Mouse (Mus musculus) liver, adult 2 months (tissue): ENCODE results near the gene Adh1. TPM values are rescaled to one million over a fixed set of nuclear protein-coding genes. Genes with fewer than 3 reads are reported as not detected.

Source experiments
- DNase-seq: peaks from one replicate; pipeline ENCODE4 v3.0.0-alpha.2; 2011; ENCODE audit warnings: low read depth, low spot score; ENCODE audit errors: extremely low read depth
- H3K27ac ChIP-seq: fragments of 200-500 bp; replicated peaks from 2 replicates; pipeline ENCODE4 v1.5.1; 2012; ENCODE audit warnings: low read depth, mild to moderate bottlenecking, control low read depth, inconsistent platforms, low read length; ENCODE audit not compliant: insufficient read depth
- H3K27me3 ChIP-seq: fragments of 200-500 bp; 2 replicates; pipeline ENCODE4 v1.6.1; 2012; ENCODE audit warnings: mild to moderate bottlenecking, moderate library complexity, low read length, inconsistent platforms; ENCODE audit not compliant: control insufficient read depth, insufficient read depth
- H3K36me3 ChIP-seq: fragments of 200-500 bp; 2 replicates; pipeline ENCODE4 v1.6.1; 2012; ENCODE audit warnings: low read length, inconsistent platforms; ENCODE audit not compliant: control insufficient read depth, insufficient read depth
- H3K4me1 ChIP-seq: fragments of 200-500 bp; 2 replicates; pipeline ENCODE4 v1.6.1; 2011; ENCODE audit warnings: low read length; ENCODE audit not compliant: control insufficient read depth, insufficient read depth
- H3K4me3 ChIP-seq: fragments of 200-500 bp; 2 replicates; pipeline ENCODE4 v1.5.1; 2011; ENCODE audit warnings: low read depth, mild to moderate bottlenecking, control low read depth, low read length, moderate library complexity; ENCODE audit not compliant: insufficient read depth
- H3K79me2 ChIP-seq: fragments of 200-500 bp; 2 replicates; pipeline ENCODE4 v1.6.1; 2012; ENCODE audit warnings: inconsistent platforms, mild to moderate bottlenecking, low read length, moderate library complexity; ENCODE audit not compliant: control insufficient read depth, insufficient read depth
- H3K9ac ChIP-seq: fragments of 200-500 bp; 2 replicates; pipeline ENCODE4 v1.6.1; 2012; ENCODE audit warnings: low read depth, mild to moderate bottlenecking, control low read depth, inconsistent platforms, low read length
- CTCF ChIP-seq: fragments of 200-500 bp; IDR thresholded peaks from 2 replicates; pipeline ENCODE4 v1.5.1; 2011; ENCODE audit warnings: low read depth, low read length, control low read depth
- POLR2A ChIP-seq: fragments of 200-500 bp; IDR thresholded peaks from 2 replicates; pipeline ENCODE4 v1.6.1; 2011; ENCODE audit warnings: low read length, control low read depth; ENCODE audit not compliant: insufficient read depth; ENCODE audit errors: extremely low read depth
- WGBS: fragments of 180-500 bp; shearing (Covaris S2); methylation state at CpG from one replicate; pipeline ENCODE4 v1.1.7; 2018; 5-methylcytosine and 5-hydroxymethylcytosine counted together
- polyA plus RNA-seq: library from polyadenylated mRNA; depleted of rRNA; stranded (reverse); fragments of >200 nt; gene quantifications from 2 replicates; pipeline ENCODE4 v1.2.3, GENCODE M21; 2012; rRNA removed
- total RNA-seq: library from RNA; depleted of rRNA; stranded (reverse); fragments of >200 nt; gene quantifications from 2 replicates; pipeline ENCODE4 v1.2.3, GENCODE M21; 2014; rRNA removed

The Adh1 gene
- total and polyA plus RNA-seq, 2 experiments, result 3,191 to 3,373 TPM

GRCm38 (mm10) chr3:138325001-138325400 is 64.2 kb downstream of the Adh1 start:
- Histone ChIP-seq H3K4me1 (no peaks in the 10 kb centered on the region), H3K4me3 (no peak overlapping the region), H3K9ac (no peak overlapping the region), H3K36me3 (no peaks in the 10 kb centered on the region), H3K79me2 (no peaks in the 10 kb centered on the region), H3K27me3 (no peaks in the 10 kb centered on the region), H3K27ac (no peak overlapping the region)
- DNase-seq, result no peak
- 91% methylated on average over 17 of the region's 17 CpGs for WGBS
- TF ChIP-seq CTCF (no peak), POLR2A (no peak)

- H3K36me3 ChIP-seq, result no peaks in the 10 kb centered on the region
- 91% methylated on average over 6 of the region's 6 CpGs for WGBS
Observed at GRCm38 (mm10) chr3:138325466-138325865, 64.7 kb downstream of the Adh1 start.

DNA sequence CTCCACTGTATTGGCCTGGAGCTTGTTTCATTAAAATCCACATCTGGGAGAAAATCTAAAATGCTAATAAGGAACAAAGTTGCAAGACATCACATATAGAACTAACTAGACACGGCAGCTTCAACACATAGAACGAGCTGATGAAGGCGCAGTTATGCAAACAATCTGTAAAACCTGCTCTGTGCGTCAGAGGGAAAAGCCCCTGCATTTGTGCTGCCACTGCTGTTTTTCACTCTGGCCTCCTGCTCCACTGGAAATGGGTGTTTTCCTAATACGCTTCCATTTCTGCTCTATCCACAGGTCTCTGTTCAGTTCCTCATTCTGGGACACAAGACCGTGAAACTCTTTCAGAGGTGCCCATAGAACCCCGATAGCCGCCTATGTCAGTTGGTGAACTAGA is 73.1 kb downstream of the Adh1 start:
- H3K4me3 ChIP-seq, result no peak overlapping the region
- no peaks in the 10 kb centered on the region for H3K36me3 ChIP-seq
- 89% methylated on average over 8 of the region's 8 CpGs for WGBS
- H3K4me1 ChIP-seq, result peaks cover 6% of the 10 kb centered on the region
- H3K27me3 ChIP-seq, result no peaks in the 10 kb centered on the region
- no peak overlapping the region for H3K27ac ChIP-seq
- no peak overlapping the region for H3K9ac ChIP-seq
- TF ChIP-seq CTCF, result no peak
- no peak for TF ChIP-seq POLR2A
- no peaks in the 10 kb centered on the region for H3K79me2 ChIP-seq
- DNase-seq, result no peak

More at GRCm38 (mm10) chr3:138325466-138325865, 64.7 kb downstream of the Adh1 start:
- TF ChIP-seq CTCF (no peak), POLR2A (no peak)
- Histone ChIP-seq H3K4me1 (no peaks in the 10 kb centered on the region), H3K27ac (no peak overlapping the region), H3K27me3 (no peaks in the 10 kb centered on the region), H3K4me3 (no peak overlapping the region), H3K79me2 (no peaks in the 10 kb centered on the region), H3K9ac (no peak overlapping the region)
- DNase-seq, result no peak

- DNase-seq, result peak; percentile 10
- Histone ChIP-seq H3K4me1 (peaks cover 6% of the 10 kb centered on the region), H3K27ac (no peak overlapping the region), H3K4me3 (no peak overlapping the region), H3K27me3 (no peaks in the 10 kb centered on the region), H3K79me2 (no peaks in the 10 kb centered on the region), H3K36me3 (no peaks in the 10 kb centered on the region), H3K9ac (no peak overlapping the region)
- TF ChIP-seq POLR2A, result no peak
- TF ChIP-seq CTCF, result no peak
- WGBS, result 90% methylated on average over 4 of the region's 4 CpGs
Observed at GRCm38 (mm10) chr3:138334320-138334719, 73.5 kb downstream of the Adh1 start.

GRCm38 (mm10) chr3:138335566-138335965 is 74.8 kb downstream of the Adh1 start:
- TF ChIP-seq POLR2A (no peak), CTCF (no peak)
- Histone ChIP-seq H3K9ac (no peak overlapping the region), H3K4me1 (peaks cover 6% of the 10 kb centered on the region), H3K4me3 (no peak overlapping the region), H3K27me3 (no peaks in the 10 kb centered on the region), H3K27ac (no peak overlapping the region), H3K79me2 (no peaks in the 10 kb centered on the region), H3K36me3 (no peaks in the 10 kb centered on the region)
- peak; percentile 93 for DNase-seq
- WGBS, result 40% methylated on average over 1 of the region's 1 CpGs

DNA sequence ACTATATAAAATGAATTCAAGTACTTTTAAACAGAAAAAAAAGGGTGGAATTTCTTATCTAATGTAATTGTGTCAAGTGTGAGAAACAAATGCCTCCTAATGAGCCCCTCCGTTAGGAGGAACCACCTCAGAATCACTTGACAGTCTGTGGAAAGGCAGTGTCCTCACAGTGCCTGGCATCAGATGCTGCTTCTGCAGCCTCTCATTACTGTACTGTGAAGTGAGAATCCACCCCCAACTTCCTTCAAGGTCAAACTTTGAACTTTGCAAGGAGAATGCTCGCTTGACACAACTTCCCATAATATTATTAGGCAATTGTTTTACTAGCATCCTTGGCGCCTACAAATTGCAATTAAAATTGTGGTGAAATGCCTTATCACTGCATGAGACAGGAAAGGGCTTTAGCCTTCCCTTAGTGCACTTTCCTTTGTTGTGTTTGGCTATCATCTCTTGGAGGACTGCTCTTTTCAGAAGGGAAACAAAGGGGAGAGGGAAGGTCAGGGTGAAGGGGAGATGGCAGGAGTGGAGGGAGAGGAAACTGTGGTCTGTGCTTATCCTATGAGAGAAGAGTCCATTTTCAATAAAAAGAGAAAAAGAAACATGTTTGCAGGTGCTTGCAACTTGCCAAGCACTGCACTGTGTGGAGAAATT is 75.4 kb downstream of the Adh1 start:
- Histone ChIP-seq H3K27ac (no peak overlapping the region), H3K36me3 (no peaks in the 10 kb centered on the region), H3K4me3 (no peak overlapping the region), H3K4me1 (peaks cover 6% of the 10 kb centered on the region), H3K79me2 (no peaks in the 10 kb centered on the region), H3K27me3 (no peaks in the 10 kb centered on the region), H3K9ac (no peak overlapping the region)
- WGBS, result 32% methylated on average over 3 of the region's 3 CpGs
- peak; percentile 27 for DNase-seq
- TF ChIP-seq CTCF, result no peak
- TF ChIP-seq POLR2A, result no peak

Other genes with a start within 250 kb of the Adh1 start
- gene 1110002E22Rik, start 195.9 kb upstream of the Adh1 start, total RNA-seq, result under 0.01 TPM in 1 of 2 replicates, not detected in the other
- not detected in 2 replicates for gene 1110002E22Rik, start 195.9 kb upstream of the Adh1 start, polyA plus RNA-seq
- not detected in 2 replicates for gene Gm5105, start 193.6 kb upstream of the Adh1 start, total RNA-seq
- gene Gm5105, start 193.6 kb upstream of the Adh1 start, polyA plus RNA-seq, result not detected in 2 replicates
- gene Trmt10a, start 117.5 kb upstream of the Adh1 start, total RNA-seq, result 2.3 and 3.8 TPM in 2 replicates
- 0.95 and 1.0 TPM in 2 replicates for gene Trmt10a, start 117.5 kb upstream of the Adh1 start, polyA plus RNA-seq
- gene Mttp, start 116.0 kb upstream of the Adh1 start, total RNA-seq, result 183 and 204 TPM in 2 replicates
- 51.7 and 56.0 TPM in 2 replicates for gene Mttp, start 116.0 kb upstream of the Adh1 start, polyA plus RNA-seq
- not detected in 2 replicates for gene 4930579F01Rik, start 67.2 kb upstream of the Adh1 start, total RNA-seq
- gene 4930579F01Rik, start 67.2 kb upstream of the Adh1 start, polyA plus RNA-seq, result not detected in 2 replicates
- gene Adh7, start 43.2 kb upstream of the Adh1 start, total RNA-seq, result 1.2 and 1.5 TPM in 2 replicates
- 0.40 and 1.7 TPM in 2 replicates for gene Adh7, start 43.2 kb upstream of the Adh1 start, polyA plus RNA-seq
- gene Adh6a, start 52.3 kb downstream of the Adh1 start, total RNA-seq, result not detected in 2 replicates
- not detected in 2 replicates for gene Adh6a, start 52.3 kb downstream of the Adh1 start, polyA plus RNA-seq
- gene Adh6b, start 80.8 kb downstream of the Adh1 start, total RNA-seq, result 0.07 TPM in 1 of 2 replicates, not detected in the other
- gene Adh6b, start 80.8 kb downstream of the Adh1 start, polyA plus RNA-seq, result 0.06 TPM in 2 replicates
- gene Adh4, start 154.5 kb downstream of the Adh1 start, total RNA-seq, result 198 and 305 TPM in 2 replicates
- gene Adh4, start 154.5 kb downstream of the Adh1 start, polyA plus RNA-seq, result 74.6 and 79.5 TPM in 2 replicates
- gene Adh5, start 182.1 kb downstream of the Adh1 start, total RNA-seq, result 435 and 567 TPM in 2 replicates
- 144 and 156 TPM in 2 replicates for gene Adh5, start 182.1 kb downstream of the Adh1 start, polyA plus RNA-seq
- gene Metap1, start 228.5 kb downstream of the Adh1 start, total RNA-seq, result 31.4 and 32.5 TPM in 2 replicates
- gene Metap1, start 228.5 kb downstream of the Adh1 start, polyA plus RNA-seq, result 11.7 and 12.5 TPM in 2 replicates